Comparison of ENCODE assay signal across 8 mouse cellular contexts in genomic region chr6:129182518-129182917, GRCm38 (mm10). TPM values are rescaled to one million over a fixed set of nuclear protein-coding genes. Genes with fewer than 3 reads are reported as not detected.
DNase-seq lines count a peak whose midpoint lies in the region; ATAC-seq and TF ChIP-seq lines count a peak whose summit lies in the region.
"Had no signal": no experiment of that assay in that cellular context is flagged by ENCODE, and none has a peak within 500 bp of the region (broad histone marks: within the 10 kb centered on the region; RNA-seq: fewer than 3 reads in every experiment).

No protein-coding gene starts in this region.

- H3K27ac ChIP-seq in hindbrain, embryonic 16.5 days (ENCODE audit: low read depth, low read length), result no peak overlapping the region
- H3K27ac ChIP-seq in hindbrain, embryonic 10.5 days, result no peak overlapping the region
- H3K27ac ChIP-seq in CH12.LX (ENCODE audit: insufficient read depth, low read depth), result peak overlapping the region; percentile 81
- H3K27ac ChIP-seq in liver, embryonic 12.5 days, result no peak overlapping the region

- no peaks in the 10 kb centered on the region for H3K27me3 ChIP-seq in hindbrain, embryonic 16.5 days (replicated peaks; ENCODE audit: control insufficient read depth, insufficient read depth, low read length)
- H3K27me3 ChIP-seq in hindbrain, embryonic 10.5 days (ENCODE audit: insufficient read depth, poor library complexity, severe bottlenecking), result no peaks in the 10 kb centered on the region
- H3K27me3 ChIP-seq in CH12.LX (replicated peaks), result no peaks in the 10 kb centered on the region
- H3K27me3 ChIP-seq in liver, embryonic 12.5 days (replicated peaks), result no peaks in the 10 kb centered on the region

- H3K4me2 ChIP-seq in hindbrain, embryonic 16.5 days (ENCODE audit: low read length), result peak overlapping the region; percentile 4; the same call in 1 of the 2 replicates
- H3K4me2 ChIP-seq in CH12.LX (ENCODE audit: insufficient read depth, low read depth, poor library complexity, severe bottlenecking), result peak overlapping the region; percentile 57; the same call in 1 of the 2 replicates
- peak overlapping the region; percentile 32 for H3K4me2 ChIP-seq in liver, embryonic 12.5 days

- no peak overlapping the region for H3K9ac ChIP-seq in hindbrain, embryonic 16.5 days (ENCODE audit: low read depth, low read length)
- peak overlapping the region; percentile 94 for H3K9ac ChIP-seq in CH12.LX (ENCODE audit: insufficient read depth, low read depth)
- H3K9ac ChIP-seq in liver, embryonic 12.5 days, result no peak overlapping the region

- no peak for ATAC-seq in hindbrain, embryonic 16.5 days
- no peak for ATAC-seq in liver, embryonic 12.5 days
- no peak for ATAC-seq in megakaryocyte progenitor cell, adult 5-6 weeks (replicated peaks; ENCODE audit: poor library complexity)
- ATAC-seq in frontal cortex, adult (ENCODE audit: low TSS enrichment), result no peak

- dilution Hi-C loops in CH12.LX (cut with MboI; ENCODE audit: extremely low pct_ligation_motif_present, extremely low pct_unique_long_range_greater_than_20kb, low sequenced_read_pairs), result no loop called here

- TF ChIP-seq EP300 in CH12.LX (IDR thresholded peaks at IDR 0.05; ENCODE audit: low read length), result no peak

- in situ Hi-C loops in CH12.LX (cut with MboI; ENCODE audit: low pct_ligation_motif_present, low pct_unique_long_range_greater_than_20kb, low sequenced_read_pairs), result loop anchor here (5.0 kb wide), 1 partner anchor 50 kb away; no protein-coding TSS in a partner anchor

- WGBS in hindbrain, embryonic 16.5 days, result 86% methylated on average over 1 of the region's 1 CpGs
- 78% methylated on average over 1 of the region's 1 CpGs for WGBS in hindbrain, embryonic 10.5 days
- WGBS in liver, embryonic 12.5 days (ENCODE audit: insufficient replicate concordance), result 63% methylated on average over 1 of the region's 1 CpGs

- H3K4me1 ChIP-seq in hindbrain, embryonic 16.5 days (ENCODE audit: control insufficient read depth, insufficient read depth, low read depth, low read length), result no peaks in the 10 kb centered on the region
- H3K4me1 ChIP-seq in hindbrain, embryonic 10.5 days (replicated peaks), result peaks cover 10% of the 10 kb centered on the region; the same call in 1 of the 2 replicates
- H3K4me1 ChIP-seq in CH12.LX (ENCODE audit: control insufficient read depth in 1 of 2, insufficient read depth in 2 of 2), result peaks cover 0 to 32% of the 10 kb centered on the region in 2 experiments; a peak in 2 of 4 replicates
- peaks cover 8% of the 10 kb centered on the region; the same call in 1 of the 2 replicates for H3K4me1 ChIP-seq in liver, embryonic 12.5 days

- peak; percentile 36; the same call in 1 of the 2 replicates for TF ChIP-seq POLR2A in CH12.LX (IDR thresholded peaks at IDR 0.05; ENCODE audit: low read depth, low read length)

- TF ChIP-seq RAD21 in CH12.LX (IDR thresholded peaks at IDR 0.05; ENCODE audit: low read depth, low read length), result no peak

- no peaks in the 10 kb centered on the region for H3K36me3 ChIP-seq in hindbrain, embryonic 16.5 days (ENCODE audit: control insufficient read depth, insufficient read depth, low read length)
- H3K36me3 ChIP-seq in hindbrain, embryonic 10.5 days, result no peaks in the 10 kb centered on the region
- peaks cover 35 to 36% of the 10 kb centered on the region in 2 experiments for H3K36me3 ChIP-seq in CH12.LX (replicated peaks in 1 of 2; ENCODE audit: control insufficient read depth in 1 of 2, insufficient read depth in 1 of 2, low read length in 1 of 2)
- peaks cover 38% of the 10 kb centered on the region for H3K36me3 ChIP-seq in liver, embryonic 12.5 days

- no peak overlapping the region for H3K4me3 ChIP-seq in hindbrain, embryonic 16.5 days (ENCODE audit: low read length)
- no peak overlapping the region for H3K4me3 ChIP-seq in hindbrain, embryonic 10.5 days
- peak overlapping the region; percentile 73 to 100 (median 76) for H3K4me3 ChIP-seq in CH12.LX (replicated peaks in 1 of 3; ENCODE audit: low read depth in 2 of 3, low read length in 2 of 3, poor library complexity in 1 of 3)
- H3K4me3 ChIP-seq in liver, embryonic 12.5 days, result peak overlapping the region; percentile 1; the same call in 1 of the 2 replicates

- H3K9me3 ChIP-seq in hindbrain, embryonic 16.5 days (ENCODE audit: control insufficient read depth, low read length), result no peaks in the 10 kb centered on the region
- no peaks in the 10 kb centered on the region for H3K9me3 ChIP-seq in hindbrain, embryonic 10.5 days
- H3K9me3 ChIP-seq in CH12.LX (replicated peaks; ENCODE audit: low read length), result no peaks in the 10 kb centered on the region
- no peaks in the 10 kb centered on the region for H3K9me3 ChIP-seq in liver, embryonic 12.5 days (replicated peaks)

- H3K79me2 ChIP-seq in CH12.LX (replicated peaks; ENCODE audit: control insufficient read depth, extremely low read depth, insufficient read depth, poor library complexity, severe bottlenecking), result peaks cover 47% of the 10 kb centered on the region

- TF ChIP-seq CTCF in CH12.LX (conservative IDR thresholded peaks at IDR 0.05 in 1 of 2, IDR thresholded peaks at IDR 0.05 in 1 of 2; ENCODE audit: low read depth in 2 of 2, low read length in 2 of 2), result no peak

- no peak for DNase-seq in hindbrain, embryonic 10.5 days (ENCODE audit: low spot score)
- DNase-seq in 3T3-L1 (ENCODE audit: low read depth, low spot score) (peak; percentile 25), CH12.LX (ENCODE audit: extremely low read depth) (no peak)
- DNase-seq: cerebellum, adult 9-10 months had no signal

TF ChIP-seq in CH12.LX, 34 proteins besides CTCF, POLR2A, EP300 and RAD21:
- no peak for TF ChIP-seq ZNF384 (IDR thresholded peaks at IDR 0.05; ENCODE audit: low read depth, low read length)
- no peak for TF ChIP-seq HCFC1 (IDR thresholded peaks at IDR 0.05; ENCODE audit: low read depth, low read length)
- peak; percentile 21; the same call in 1 of the 2 replicates for TF ChIP-seq CHD1 (IDR thresholded peaks at IDR 0.05; ENCODE audit: low read depth, low read length)
- no peak for TF ChIP-seq USF1 (IDR thresholded peaks at IDR 0.05; ENCODE audit: low read depth, low read length)

RNA-seq across cellular contexts. Expression of gene Clec2d, which starts 2.1 kb away (rescaled TPM):
- polyA plus RNA-seq in hindbrain, embryonic 16.5 days (2015; fragmentation: Nextera tagmentation; extraction: Ambion mirVana), result 0.21 and 0.30 TPM in 2 replicates
- polyA plus RNA-seq in hindbrain, embryonic 10.5 days (2016; fragmentation: Nextera tagmentation; extraction: Ambion mirVana), result not detected in 2 replicates
- 50.7 and 53.4 TPM in 2 replicates for total RNA-seq in CH12.LX (2012; rRNA removed)
- 19.7 and 25.9 TPM in 2 replicates for total RNA-seq in CH12.LX (2014; rRNA removed)
- 5.1 and 6.0 TPM in 2 replicates for polyA plus RNA-seq in CH12.LX (2012; ENCODE audit: insufficient read length, low read depth)
- not detected in 2 replicates for polyA plus RNA-seq in liver, embryonic 12.5 days (2016; fragmentation: Nextera tagmentation; extraction: Ambion mirVana)
- total RNA-seq in megakaryocyte progenitor cell, adult 5-6 weeks (2015), result 16.8 and 26.4 TPM in 2 replicates
- total RNA-seq in megakaryocyte progenitor cell, adult 5-6 weeks (2017), result 101 and 118 TPM in 2 replicates

Comparison
In these comparisons a context has a peak if more than half of its experiments do, and no peak if none do; other contexts are left out.
1. H3K4me2 ChIP-seq: peak in every context shown above with its lines; median percentile 57 in CH12.LX; 32 in liver, embryonic 12.5 days; 4 in hindbrain, embryonic 16.5 days.
2. H3K4me3 ChIP-seq: peak in CH12.LX (3 of 3) and liver, embryonic 12.5 days (single experiment); none in hindbrain, embryonic 16.5 days (single experiment) and hindbrain, embryonic 10.5 days (single experiment).